Mouse (Mus musculus) spleen, adult 18-20 months (tissue): ENCODE data around the gene Mpig6b.
A peak's percentile ranks its signal among the peaks of the same experiment; 100 is the strongest.

Experiments used
- DNase-seq, 2 experiments: peaks; one replicate each; pipeline ENCODE4 v3.0.0; 2022; ENCODE audit warnings: mixed read lengths in 2 of 2

Gene Mpig6b

DNA sequence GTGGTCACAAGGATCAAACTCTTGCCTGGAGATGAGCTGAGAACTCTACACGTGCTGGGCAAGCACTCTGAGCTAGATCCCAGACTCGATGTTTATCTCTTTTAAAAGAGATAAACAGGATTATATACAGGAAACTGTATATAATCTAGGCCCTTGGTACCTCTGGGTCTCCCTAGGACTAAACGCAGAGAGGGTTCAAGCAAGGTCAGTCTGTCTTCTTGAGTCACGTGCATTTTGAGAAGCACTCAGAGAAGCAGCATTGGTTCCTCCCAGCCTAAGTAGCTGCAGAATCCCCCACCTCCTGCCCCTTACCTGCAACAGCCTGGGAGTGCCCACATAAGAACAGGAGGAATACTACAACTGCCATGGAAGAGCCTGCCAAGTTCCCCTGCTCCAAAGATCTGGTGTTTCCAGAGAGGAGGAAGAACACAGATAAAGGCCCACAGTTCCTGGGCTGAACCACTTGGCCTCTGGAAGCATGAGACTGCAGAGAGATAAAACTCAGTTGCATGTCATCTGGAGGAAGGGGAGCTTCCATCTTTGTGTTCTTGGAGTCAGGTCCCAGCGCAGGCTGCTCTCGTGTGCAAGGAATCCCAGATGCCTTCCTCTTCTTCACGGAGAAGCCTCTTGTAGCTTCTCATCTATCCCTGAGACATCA, 19.4 kb upstream of the Mpig6b start, which contains the start of gene Ly6g6f:
Gene Ly6g6f, minus strand, starts transcription at position 403 of the 658 bp plus-strand sequence.
- DNase-seq, result no peak

DNA sequence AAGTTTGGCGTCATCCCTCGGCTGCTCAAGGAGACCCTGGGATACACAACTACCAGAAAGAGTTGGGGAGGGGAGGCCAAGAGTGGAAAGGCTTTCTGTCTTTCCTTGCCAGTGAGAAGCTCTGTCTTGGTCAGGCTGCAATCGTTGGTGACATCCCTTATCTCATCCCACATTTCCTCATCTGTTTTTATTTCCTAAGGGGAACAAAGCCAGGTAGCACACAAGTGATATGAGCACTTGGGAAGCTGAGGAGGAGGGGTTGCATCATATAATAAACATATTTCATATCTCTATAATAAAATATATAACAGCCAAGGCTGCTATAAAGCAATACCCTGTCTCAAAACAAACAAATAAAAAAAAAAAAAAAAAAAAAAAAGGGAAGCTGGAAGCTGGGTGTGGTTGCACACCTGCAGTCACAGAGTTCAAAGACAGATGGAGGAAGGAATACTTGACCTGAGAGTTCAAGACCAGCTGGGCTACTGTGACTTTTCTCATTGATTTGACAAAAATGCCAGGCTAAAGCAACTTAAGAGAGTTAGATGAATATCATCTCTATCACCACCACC, 18.0 kb upstream of the Mpig6b start:
- DNase-seq, result no peak

DNA sequence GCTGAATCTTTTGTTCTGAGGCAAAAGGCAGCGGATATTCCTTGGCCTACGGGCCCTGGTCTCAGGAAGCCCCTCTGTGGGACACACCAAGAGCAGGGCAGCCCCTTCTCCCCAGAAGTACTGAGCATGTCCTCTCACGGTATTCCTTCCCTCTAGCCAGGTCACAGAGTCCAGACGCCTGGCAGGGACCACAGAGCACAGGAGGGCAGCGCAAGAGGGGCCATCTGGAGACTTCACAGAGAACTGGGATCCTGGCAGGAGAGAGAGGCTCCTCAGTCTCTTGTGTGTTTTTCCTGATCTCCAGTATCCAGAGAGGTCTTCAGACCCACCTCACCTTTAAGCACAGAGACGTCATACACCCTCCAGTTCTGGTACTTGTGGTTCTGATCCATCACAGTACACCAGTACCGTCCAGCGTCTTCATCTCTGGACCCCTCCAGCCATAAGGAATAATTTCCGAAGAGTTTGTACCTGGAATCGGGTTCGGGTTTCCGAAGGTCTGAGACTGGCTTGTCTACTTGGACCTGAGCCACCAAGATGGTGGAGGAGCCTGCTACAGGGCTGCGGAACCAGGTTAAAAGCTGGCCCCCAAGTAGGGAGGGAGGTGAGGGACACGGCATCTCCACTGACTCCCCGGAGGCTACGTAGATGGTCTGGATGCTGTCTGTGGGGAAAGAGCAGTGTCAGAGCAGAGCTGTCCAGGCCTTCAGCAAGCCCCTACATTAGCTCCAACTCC, 17.0 kb upstream of the Mpig6b start:
- DNase-seq, result no peak

GRCm38 (mm10) chr17:35080710-35081109, 14.7 kb upstream of the Mpig6b start:
- DNase-seq, result no peak

- DNase-seq, result no peak
Observed at GRCm38 (mm10) chr17:35080248-35080647, 14.3 kb upstream of the Mpig6b start.

DNA sequence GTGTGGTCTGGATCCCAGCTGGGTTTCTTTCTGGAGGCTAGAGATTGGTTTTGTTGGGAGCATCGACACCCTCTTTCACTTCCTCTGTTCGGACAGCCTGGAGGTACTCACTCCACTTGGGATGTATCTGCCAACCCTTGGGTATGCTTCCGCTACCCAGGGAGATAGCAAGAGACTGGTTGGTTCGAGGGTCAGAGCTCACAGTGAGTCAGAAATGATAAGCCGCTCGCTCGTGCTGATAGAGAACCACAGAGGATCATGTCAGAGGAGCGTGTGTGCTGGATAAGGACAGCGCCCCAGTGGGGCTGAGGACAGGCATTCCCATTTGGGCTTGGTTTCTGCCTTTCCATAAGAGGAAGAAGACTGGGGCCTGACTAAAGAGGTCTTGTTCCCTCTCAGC, 13.8 kb upstream of the Mpig6b start:
- no peak for DNase-seq

DNA sequence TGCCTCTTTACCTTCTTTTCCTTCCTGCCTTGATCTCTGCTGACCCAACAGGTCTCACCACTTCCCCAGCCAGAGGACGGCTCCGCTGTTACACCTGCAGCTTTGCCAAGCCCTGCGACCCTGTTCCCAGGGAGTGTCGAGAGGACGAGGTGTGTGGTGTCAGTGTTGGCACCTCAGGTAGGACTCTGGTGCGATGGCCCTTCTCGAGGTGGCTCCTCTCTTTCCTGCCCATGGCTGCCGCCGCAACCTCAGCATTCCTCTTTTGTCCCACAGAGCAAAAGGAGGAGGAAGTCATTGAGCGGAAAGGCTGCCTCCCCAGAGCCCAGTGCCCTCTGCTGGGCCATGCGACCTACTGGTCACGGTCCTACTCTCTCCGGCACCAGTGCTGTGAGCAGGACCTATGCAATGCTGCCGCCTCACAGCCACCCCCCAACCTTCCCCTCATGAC, 11.8 kb upstream of the Mpig6b start, which contains the start of gene Ly6g6d:
Gene Ly6g6d, minus strand, starts transcription at position 280 of the 448 bp plus-strand sequence.
- DNase-seq, result peak in 1 of 2 experiments; percentile 32

- no peak for DNase-seq
Observed at GRCm38 (mm10) chr17:35077285-35077684, 11.3 kb upstream of the Mpig6b start.

- DNase-seq, result no peak
Observed at GRCm38 (mm10) chr17:35076507-35077176, 10.7 kb upstream of the Mpig6b start, which contains the start of gene Ly6g6e. Gene Ly6g6e (plus strand): TSS chr17:35076902.

- DNase-seq, result no peak
Observed at GRCm38 (mm10) chr17:35074097-35074496, 8.1 kb upstream of the Mpig6b start.

DNA sequence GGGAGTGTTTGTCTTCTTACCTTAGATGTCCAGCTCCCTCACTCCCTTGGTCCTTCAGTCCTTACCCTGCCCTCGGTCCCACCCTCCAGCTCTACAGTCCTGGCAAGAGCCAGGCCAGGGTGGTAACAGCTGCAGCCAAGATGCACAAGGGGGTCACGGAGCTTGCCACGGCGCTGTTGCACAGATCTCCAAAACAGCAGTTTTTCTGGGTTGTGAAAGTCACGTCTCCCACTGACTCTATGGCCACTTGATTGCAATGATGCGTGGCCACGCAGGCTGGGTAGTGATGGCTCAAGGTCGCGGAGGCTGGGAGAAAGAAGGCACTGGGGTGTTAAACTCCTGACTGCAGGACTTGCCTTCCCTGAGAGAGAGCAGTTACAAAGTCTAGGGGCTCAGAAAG, 5.5 kb upstream of the Mpig6b start:
- DNase-seq, result no peak

DNA sequence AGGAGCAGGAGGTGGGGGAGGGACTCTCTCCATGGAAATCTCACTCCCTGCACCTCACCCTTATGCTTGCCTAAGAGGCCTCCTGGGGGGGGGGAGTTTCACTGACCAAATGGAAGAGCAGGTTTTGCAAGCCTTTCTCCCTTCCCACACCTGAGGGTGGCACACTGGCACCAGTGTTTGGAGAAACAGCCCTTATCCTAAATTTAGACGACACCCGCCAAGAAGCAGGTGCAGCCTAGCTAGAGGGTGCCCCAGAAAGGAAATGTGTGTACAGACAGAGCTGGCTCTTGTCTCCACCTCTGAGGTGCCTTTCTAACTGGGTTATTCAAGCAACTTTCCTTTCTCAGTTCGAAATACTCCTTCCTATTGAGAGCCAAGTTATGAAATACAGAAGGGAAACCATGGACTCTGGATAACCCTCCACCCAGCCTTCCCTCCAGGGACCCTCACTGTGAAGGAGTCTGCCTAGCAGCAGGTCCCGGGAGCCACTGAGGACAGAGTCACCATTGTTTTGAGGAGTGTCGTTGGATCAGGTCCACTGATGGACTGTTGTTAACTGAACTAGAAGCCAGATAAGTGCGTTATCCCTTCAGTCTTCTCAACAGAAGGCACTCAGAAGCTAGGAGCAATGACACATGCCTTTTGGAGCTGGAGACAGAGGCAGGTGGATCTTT, 4.7 kb upstream of the Mpig6b start:
- DNase-seq, result no peak

- no peak for DNase-seq
Observed at GRCm38 (mm10) chr17:35068213-35068914, 2.4 kb upstream of the Mpig6b start.

- peak in 1 of 2 experiments; percentile 28 for DNase-seq
Observed at GRCm38 (mm10) chr17:35064951-35065947, 735 bp downstream of the Mpig6b start, which contains the start of gene Ly6g6c. Gene Ly6g6c (plus strand): TSS chr17:35065388.

DNA sequence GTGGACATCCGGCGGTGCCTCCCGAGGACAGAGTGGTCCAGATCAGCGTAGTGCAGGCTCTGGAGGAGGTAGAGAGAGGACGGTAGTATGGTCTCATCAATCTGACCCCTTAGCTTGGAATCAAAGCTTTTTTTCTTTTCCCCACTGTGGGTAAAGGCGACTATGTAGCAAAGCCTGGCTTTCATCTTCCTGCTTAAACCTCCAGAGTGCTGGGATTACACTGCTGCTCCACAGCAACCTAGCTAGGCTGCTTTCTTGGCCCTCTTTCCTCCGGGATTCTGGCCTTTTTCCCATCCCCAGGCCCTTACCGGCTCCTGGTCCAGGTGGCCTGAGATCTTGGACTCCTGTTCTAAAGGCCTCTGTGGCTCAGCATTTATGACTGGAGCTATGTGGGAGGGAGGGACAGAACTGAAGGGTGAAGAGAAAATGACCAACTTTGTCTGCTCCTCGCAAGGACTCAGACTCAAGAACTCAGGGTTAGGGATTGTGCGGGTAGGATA, 1.6 kb downstream of the Mpig6b start:
- no peak for DNase-seq

DNA sequence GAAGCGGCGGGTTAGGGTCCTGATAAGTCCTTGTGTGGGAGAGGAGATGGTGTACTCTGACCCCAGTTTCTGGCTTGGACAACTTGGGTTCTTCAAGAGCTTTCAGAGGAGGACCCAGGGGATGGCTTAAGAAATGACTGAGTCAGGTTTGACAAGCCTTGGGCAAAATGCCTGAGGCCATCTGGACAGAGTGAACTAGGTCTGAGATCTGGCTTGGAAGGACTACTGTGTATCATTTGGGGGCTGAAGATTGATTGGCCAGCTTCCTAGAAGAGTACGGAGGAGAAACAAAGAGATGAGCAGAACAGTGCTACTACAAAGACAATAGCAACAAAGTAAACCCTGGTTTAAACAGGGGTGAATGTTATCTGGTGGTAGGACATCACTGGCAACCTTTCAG, 2.5 kb downstream of the Mpig6b start:
- DNase-seq, result no peak

DNA sequence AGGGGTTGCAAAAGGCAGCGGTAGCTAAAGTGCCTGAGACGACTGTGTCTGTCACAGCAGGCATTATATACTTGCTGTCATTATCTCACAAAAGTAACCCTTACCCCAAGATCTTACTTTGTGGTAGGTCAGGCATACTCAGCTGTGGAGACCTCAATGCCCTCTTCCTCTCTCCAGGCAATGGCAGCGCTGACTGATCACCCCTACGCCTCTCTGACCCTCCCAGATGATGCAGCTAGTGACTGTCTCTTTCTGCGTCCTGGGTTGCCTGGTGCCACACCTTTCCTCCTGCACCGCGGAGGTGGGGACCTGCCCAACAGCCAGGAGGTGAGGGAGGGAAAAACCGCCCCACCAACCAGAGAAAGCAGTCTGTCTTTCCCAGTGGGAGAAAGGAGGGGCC, 4.7 kb downstream of the Mpig6b start:
- no peak for DNase-seq

DNA sequence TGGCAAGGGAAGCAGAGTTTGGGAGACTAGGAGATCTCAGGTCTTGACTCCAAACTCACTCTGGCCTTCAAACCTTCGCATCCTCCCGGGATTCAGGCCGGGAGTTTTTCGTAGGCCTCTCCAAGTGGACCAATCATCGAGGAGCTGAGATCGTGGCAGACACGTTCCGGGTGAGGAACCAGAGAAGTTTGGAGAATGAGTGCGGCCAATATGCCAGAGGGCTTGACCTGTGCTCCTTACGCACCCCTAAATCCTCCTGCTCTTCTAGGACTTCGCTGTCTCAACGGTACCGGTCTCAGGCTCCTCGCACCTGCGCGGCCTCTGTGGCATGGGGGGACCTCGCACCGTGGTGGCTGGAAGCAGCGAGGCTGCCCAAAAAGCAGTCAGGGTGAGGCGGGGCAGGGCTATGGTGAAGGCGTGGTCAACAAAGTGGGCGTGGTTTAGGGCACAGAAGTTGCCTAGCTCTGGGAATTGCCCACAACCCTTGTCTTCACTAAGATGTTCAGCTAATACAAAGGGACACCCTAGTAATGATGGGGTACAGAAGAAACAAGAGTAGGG, 5.2 kb downstream of the Mpig6b start:
- no peak for DNase-seq

- no peak for DNase-seq
Observed at GRCm38 (mm10) chr17:35060071-35060470, 5.9 kb downstream of the Mpig6b start.
